Mouse (Mus musculus): ENCODE measurements around the gene Ptch1.

GRCm38 (mm10) chr13:63525571-63526197 is 47.7 kb downstream of the Ptch1 start:
- TF ChIP-seq CTCF (IDR thresholded peaks at IDR 0.05; ENCODE audit: extremely low read depth, insufficient read depth, low read length), result no peak
- no peak for TF ChIP-seq POLR2A (IDR thresholded peaks at IDR 0.05; ENCODE audit: extremely low read depth, insufficient read depth, low read length)
